Mouse (Mus musculus) right cerebral cortex, postnatal 4 days (tissue): ENCODE measurements at regions not wholly inside any gene's neighbourhood (a gene's known extent, or its start where the extent isn't known, plus 50 kb on each side); places are given as distances from the start of the nearest gene placed in this dataset.
A peak's percentile ranks its signal among the peaks of the same experiment; 100 is the strongest.

Experiments
- DNase-seq: peaks from one replicate; pipeline ENCODE4 v3.0.0-alpha.2; 2022

GRCm38 (mm10) chr3:60320213-60320936 is 152.3 kb upstream of the Mbnl1 start:
- DNase-seq: no peak

DNA sequence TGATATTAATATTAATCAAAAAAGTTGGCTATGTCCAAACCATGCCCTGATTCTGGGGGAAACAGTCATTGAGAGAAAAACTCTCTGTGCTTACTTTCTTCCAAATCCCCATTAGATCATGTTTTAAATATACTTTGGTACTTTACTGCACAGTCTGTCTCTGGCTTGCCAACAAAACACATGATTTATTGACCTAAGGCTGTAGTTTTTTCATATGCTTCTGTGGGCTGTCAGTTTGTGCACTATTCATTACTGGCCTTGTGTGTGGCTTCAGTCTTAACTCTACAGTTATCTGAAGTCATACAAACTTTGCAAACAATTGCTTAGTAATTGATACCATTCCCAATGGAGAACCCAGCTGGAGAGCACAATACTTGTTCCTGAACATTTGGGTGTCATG is 149.1 kb upstream of the Mbnl1 start:
- no peak for DNase-seq

- DNase-seq: no peak
These were observed 148.2 kb upstream of the Mbnl1 start for GRCm38 (mm10) chr3:60324416-60324815.

GRCm38 (mm10) chr3:60324969-60325368 is 147.7 kb upstream of the Mbnl1 start:
- no peak for DNase-seq

- DNase-seq: no peak
These were observed 140.2 kb upstream of the Mbnl1 start for GRCm38 (mm10) chr3:60332460-60332859.

DNA sequence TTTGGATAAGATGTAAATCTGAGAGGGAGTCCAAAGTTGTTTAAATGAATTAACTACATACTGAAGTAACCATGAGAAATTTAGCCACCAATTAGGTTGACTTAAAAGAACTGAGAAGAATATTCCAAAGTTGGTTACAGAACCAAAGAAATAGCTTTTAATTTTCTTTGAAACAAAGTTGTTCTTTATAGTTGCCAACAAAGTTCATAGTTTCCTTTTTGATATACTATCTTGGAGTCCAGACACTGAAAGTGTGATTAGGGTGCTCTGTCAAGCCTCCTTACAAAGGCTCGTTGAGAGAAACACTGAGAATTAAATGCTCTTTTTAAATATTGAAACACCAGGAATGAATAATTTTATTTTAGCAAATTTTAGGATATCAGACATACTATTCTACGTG is 139.0 kb upstream of the Mbnl1 start:
- no peak for DNase-seq

DNA sequence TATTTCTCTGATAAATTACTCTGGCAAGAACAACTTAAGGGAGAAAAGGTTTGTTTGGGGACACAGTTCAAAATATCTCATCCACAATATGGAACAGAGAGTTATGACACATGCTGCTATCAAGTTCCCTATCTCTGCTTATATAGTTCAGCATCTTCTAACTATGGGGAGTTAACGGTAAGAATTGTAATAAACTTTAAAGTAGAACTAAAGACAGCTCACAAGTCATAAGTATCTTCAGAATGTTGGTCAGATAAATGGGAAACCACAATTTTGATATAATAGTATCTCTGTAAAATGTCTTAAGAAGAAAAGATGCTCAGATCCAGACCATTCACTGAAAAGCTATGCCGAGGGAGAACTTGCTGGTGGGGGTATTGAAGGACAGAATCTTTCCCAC is 138.5 kb upstream of the Mbnl1 start:
- no peak for DNase-seq

DNA sequence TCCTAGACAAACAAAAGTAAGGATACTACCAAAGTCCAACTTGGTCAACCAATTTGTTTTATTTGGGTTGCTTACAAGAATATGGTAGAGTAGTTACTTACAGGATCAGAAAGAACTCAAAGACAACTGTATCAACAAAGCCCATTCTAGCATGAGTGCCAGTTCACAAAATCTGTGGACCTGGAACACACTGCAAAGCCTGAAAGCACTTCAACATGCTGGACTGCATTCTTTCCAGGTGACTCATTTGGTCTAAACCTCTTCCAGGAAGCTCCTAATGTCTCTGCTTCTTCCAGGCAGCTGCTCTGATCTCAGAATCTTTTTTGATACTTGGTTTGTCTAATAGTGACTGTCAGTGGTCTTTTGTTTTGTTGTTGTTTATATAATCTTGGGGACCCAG is 126.2 kb upstream of the Mbnl1 start:
- no peak for DNase-seq

GRCm38 (mm10) chr3:60347049-60347448 is 125.6 kb upstream of the Mbnl1 start:
- no peak for DNase-seq

DNA sequence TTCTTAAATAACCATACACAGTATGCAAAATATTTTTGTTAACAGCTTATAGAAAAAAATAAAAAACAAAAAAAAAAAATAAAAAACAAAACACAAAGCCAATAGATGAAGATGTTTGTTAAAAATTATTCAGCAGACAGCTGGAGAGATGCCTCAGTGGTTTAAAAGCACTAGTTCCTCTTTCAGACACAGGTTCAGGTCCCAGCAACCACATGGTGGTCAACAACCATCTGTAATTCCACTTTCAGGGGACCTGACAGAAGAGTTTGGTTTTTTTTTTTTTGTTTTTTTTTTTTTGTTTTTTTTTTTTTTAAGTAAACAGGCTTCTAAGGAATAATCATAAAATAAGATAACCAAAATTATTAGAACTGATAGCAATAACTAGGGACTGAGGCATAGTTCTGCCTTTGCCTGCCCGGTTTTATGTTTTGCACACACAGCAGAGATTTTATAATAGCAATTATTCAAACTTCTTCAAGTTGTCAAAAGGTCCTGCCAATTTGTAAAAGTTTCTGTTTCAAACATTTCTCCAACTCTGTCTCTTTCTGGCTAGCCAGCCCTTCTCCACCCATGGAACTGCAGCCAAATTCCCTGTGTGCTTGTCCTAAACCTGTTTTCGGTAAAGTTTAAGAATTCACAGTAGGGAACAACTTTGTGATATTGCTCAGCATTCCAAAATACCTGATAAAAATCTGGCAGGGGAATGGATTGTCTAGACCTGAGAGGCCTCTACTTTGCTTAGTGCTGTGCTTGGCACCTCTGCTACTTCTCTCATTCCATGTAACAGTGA is 101.3 kb upstream of the Mbnl1 start:
- DNase-seq: no peak

DNA sequence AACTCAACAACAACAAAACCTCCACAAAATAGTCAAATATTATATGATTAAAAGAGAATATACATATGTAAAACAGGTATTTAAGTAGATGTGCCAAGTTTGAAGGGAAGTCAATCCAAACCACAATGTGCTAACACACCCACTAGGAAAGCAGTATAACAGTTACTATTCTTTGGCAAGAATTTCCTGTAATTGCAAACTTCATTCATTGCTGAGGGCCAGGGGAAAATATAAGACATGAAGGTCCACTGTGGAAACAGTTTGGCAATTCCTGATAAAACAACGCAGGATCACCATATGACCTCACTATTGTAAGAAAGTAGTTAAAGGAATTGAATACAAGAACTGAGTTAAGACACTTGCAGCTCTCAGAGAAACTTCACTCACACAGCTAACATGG is 99.0 kb upstream of the Mbnl1 start:
- DNase-seq: no peak

- DNase-seq: no peak
These were observed 84.0 kb upstream of the Mbnl1 start for GRCm38 (mm10) chr3:60388593-60388992.

GRCm38 (mm10) chr3:60389032-60389431 is 83.6 kb upstream of the Mbnl1 start:
- no peak for DNase-seq

- DNase-seq: no peak
These were observed 77.3 kb upstream of the Mbnl1 start for GRCm38 (mm10) chr3:60395299-60395698.

DNA sequence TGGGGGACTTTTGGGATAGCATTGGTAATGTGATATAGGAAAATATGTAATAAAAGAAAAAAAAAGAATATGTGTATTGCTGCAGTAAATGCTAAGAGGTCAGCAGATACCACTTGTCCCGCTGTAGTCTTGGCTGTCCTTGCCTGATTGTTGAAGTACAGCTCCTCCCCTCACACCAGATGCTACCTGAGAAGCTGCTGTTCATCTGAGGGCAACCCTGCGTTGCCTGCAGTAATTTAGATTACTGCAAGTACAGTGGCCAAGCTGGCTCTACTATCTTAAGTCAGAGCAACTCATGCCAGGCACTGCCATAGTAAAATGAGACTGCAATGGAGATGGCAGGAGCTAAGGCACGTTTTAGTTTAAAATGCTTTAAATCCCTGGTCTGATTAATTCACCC is 75.7 kb upstream of the Mbnl1 start:
- DNase-seq: no peak

DNA sequence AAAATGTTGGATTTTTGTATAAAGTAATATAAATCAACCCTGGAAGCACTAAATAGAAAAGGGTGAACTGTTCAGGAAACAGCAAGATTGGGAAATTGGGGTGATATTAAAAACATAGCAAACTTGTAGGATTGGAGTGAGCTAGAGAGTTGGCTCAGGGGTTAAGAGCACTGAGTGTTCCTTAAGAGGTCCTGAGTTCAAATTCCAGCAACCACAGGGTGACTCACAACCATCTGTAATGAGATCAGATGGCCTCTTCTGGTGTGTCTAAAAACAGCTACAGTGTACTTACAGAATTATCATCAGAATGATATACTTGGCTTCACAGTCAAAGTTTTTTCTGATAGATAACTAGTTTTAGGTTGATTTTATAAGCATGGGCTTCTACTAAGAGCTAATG is 73.8 kb upstream of the Mbnl1 start:
- DNase-seq: no peak

- no peak for DNase-seq
These were observed 70.3 kb upstream of the Mbnl1 start for GRCm38 (mm10) chr3:60402251-60402830.

GRCm38 (mm10) chr3:60407426-60407825 is 65.2 kb upstream of the Mbnl1 start:
- DNase-seq: no peak

- DNase-seq: no peak
These were observed 64.7 kb upstream of the Mbnl1 start for GRCm38 (mm10) chr3:60407906-60408305.

GRCm38 (mm10) chr3:60408553-60409282 is 63.9 kb upstream of the Mbnl1 start:
- peak; percentile 2 for DNase-seq

GRCm38 (mm10) chr3:60409283-60409633 is 63.4 kb upstream of the Mbnl1 start:
- no peak for DNase-seq

- no peak for DNase-seq
These were observed 60.9 kb upstream of the Mbnl1 start for GRCm38 (mm10) chr3:60411746-60412145.

- DNase-seq: no peak
These were observed 60.4 kb upstream of the Mbnl1 start for GRCm38 (mm10) chr3:60412206-60412605.

DNA sequence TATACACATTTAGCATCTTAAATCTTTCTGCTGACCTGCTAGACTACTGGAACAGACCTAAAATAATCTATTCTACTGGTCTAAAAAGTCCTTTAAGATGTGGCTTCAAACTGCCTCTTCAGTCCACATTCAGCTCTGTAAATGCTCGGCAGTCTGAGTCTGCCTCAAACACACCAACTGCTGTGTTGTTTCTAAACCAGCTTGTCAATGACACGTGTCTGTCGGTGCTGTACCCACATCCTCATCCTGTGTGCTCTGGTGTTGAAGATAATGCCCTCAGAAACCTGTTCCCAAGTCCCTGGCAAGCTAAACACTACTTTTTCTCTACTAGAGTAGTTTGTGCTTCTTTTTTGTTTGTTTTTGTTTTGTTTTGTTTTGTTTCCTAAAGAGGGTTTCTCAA is 58.9 kb upstream of the Mbnl1 start:
- DNase-seq: no peak
